Mouse (Mus musculus) stomach, embryonic 14.5 days (tissue): ENCODE results near the gene P4ha2. TPM values are rescaled to one million over a fixed set of nuclear protein-coding genes. Genes with fewer than 3 reads are reported as not detected.

Experiments used
- ATAC-seq: fragments of 200-750 bp; cut with Nextera tagmentation; 2 replicates; pipeline ENCODE4 v1.8.0; 2017; ENCODE audit warnings: low read depth, moderate TSS enrichment; ENCODE audit not compliant: insufficient number of reproducible peaks, insufficient read depth, low FRiP score
- H3K27ac ChIP-seq: fragments of 300-500 bp; sonication (generic); 2 replicates; pipeline ENCODE4 v1.5.1; 2014; ENCODE audit warnings: mild to moderate bottlenecking, low read length, moderate library complexity, mixed read lengths
- H3K27me3 ChIP-seq: fragments of 300-500 bp; sonication (generic); 2 replicates; pipeline ENCODE4 v1.6.1; 2014; ENCODE audit warnings: low read length, control low read depth, mixed read lengths; ENCODE audit not compliant: control insufficient read depth, insufficient read depth
- H3K36me3 ChIP-seq: fragments of 300-500 bp; sonication (generic); 2 replicates; pipeline ENCODE4 v1.6.1; 2014; ENCODE audit warnings: mild to moderate bottlenecking, control low read depth, low read length, moderate library complexity, mixed read lengths; ENCODE audit not compliant: control insufficient read depth, insufficient read depth
- H3K4me1 ChIP-seq: fragments of 300-500 bp; sonication (generic); 2 replicates; pipeline ENCODE4 v1.6.1; 2014; ENCODE audit warnings: low read length, control low read depth, mixed read lengths; ENCODE audit not compliant: control insufficient read depth, insufficient read depth
- H3K4me2 ChIP-seq: fragments of 300-500 bp; sonication (generic); replicated peaks from 2 replicates; pipeline ENCODE4 v1.6.1; 2014; ENCODE audit warnings: low read depth, low read length, control low read depth
- H3K4me3 ChIP-seq: fragments of 300-500 bp; sonication (generic); 2 replicates; pipeline ENCODE4 v1.5.1; 2014; ENCODE audit warnings: low read depth, low read length, control low read depth
- H3K9ac ChIP-seq: fragments of 300-500 bp; sonication (generic); replicated peaks from 2 replicates; pipeline ENCODE4 v1.6.1; 2014; ENCODE audit warnings: low read depth, mild to moderate bottlenecking, control low read depth, low read length, moderate library complexity, mixed read lengths
- H3K9me3 ChIP-seq: fragments of 300-500 bp; sonication (generic); 2 replicates; pipeline ENCODE4 v1.6.1; 2016; ENCODE audit warnings: low read depth, low read length, control low read depth; ENCODE audit not compliant: control insufficient read depth
- WGBS: fragments of 180-500 bp; shearing (Covaris S2); extraction: QIAGEN DNeasy Blood & Tissue Kit; methylation state at CpG from one replicate; pipeline ENCODE4 v1.1.7; 2014; 5-methylcytosine and 5-hydroxymethylcytosine counted together
- polyA plus RNA-seq: library from polyadenylated mRNA; unstranded; fragments of >200 nt; fragmentation: Nextera tagmentation; extraction: Ambion mirVana; gene quantifications from 2 replicates; pipeline ENCODE4 v1.2.1, GENCODE M21; 2014

The P4ha2 gene
- polyA plus RNA-seq, 1 experiment from 2014 or later, result 46.9 TPM

DNA sequence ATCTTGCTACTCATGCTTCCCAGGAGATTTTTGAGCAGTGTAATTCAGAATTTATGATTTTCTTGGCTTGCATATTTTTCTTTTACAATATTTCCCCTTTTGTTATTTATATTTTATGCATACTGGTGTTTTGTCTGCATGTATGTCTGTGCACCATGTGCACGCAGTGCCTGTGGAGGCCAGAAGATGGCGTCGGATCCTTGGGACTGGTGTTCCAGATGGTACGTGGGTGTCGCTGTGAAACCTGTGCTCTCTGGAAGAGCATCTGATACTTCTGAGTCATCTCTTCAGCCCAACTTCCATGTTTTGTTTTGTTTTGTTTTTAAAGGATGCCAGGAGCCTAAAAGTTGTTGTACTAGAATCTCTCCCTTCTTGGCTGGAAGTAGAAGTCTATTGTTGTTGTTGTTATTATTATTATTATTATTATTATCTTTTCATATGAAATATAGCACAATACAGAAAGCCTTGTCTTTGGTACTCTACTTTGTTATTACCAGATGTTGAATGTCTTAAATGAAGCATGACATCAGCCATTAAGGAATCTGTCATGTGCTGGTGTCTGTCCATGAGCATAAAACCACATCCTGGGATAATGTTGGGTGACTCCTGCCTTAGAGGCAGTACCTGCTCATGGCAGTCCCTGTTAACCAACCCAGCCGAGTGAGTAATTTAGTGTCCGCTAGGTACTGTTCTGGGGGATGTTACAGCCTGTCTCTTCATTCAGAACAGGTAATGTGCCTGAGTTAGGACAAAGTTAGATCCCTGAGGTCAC lies 41.5 kb downstream of the P4ha2 start:
- no peak for ATAC-seq
- WGBS, result 88% methylated on average over 7 of the region's 7 CpGs
- Histone ChIP-seq H3K27ac (no peak overlapping the region), H3K36me3 (no peaks in the 10 kb centered on the region), H3K4me3 (no peak overlapping the region), H3K4me2 (no peak overlapping the region), H3K4me1 (no peaks in the 10 kb centered on the region), H3K9me3 (no peaks in the 10 kb centered on the region), H3K27me3 (no peaks in the 10 kb centered on the region), H3K9ac (no peak overlapping the region)

DNA sequence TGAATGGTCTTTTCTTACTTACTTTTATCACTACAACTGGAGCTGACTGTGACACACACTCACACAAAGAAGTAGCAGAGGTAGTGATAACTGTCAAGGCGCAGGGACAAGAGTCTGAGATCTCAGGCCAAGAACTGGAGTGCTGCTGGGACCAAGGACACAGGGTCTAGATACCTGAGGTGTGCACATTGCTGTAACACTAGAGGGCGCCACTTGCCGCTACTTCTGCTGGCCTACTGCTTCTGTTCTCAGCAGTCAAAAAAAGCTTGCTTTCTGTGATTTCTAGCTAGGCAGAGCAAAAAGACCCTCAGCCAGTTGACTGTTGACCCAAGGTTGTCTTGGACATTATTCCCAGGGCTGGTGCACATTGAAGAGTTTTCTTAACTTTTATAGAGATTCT lies 45.0 kb downstream of the P4ha2 start:
- WGBS, result 26% methylated on average over 3 of the region's 3 CpGs
- no peaks in the 10 kb centered on the region for H3K27me3 ChIP-seq
- no peak for ATAC-seq

GRCm38 (mm10) chr11:54145990-54146389 lies 46.1 kb downstream of the P4ha2 start:
- no peaks in the 10 kb centered on the region for H3K27me3 ChIP-seq

More for the DNA sequence above, 45.0 kb downstream of the P4ha2 start:
- Histone ChIP-seq H3K9me3 (no peaks in the 10 kb centered on the region), H3K4me3 (no peak overlapping the region), H3K27ac (no peak overlapping the region), H3K4me2 (no peak overlapping the region), H3K4me1 (no peaks in the 10 kb centered on the region), H3K36me3 (no peaks in the 10 kb centered on the region), H3K9ac (no peak overlapping the region)

DNA sequence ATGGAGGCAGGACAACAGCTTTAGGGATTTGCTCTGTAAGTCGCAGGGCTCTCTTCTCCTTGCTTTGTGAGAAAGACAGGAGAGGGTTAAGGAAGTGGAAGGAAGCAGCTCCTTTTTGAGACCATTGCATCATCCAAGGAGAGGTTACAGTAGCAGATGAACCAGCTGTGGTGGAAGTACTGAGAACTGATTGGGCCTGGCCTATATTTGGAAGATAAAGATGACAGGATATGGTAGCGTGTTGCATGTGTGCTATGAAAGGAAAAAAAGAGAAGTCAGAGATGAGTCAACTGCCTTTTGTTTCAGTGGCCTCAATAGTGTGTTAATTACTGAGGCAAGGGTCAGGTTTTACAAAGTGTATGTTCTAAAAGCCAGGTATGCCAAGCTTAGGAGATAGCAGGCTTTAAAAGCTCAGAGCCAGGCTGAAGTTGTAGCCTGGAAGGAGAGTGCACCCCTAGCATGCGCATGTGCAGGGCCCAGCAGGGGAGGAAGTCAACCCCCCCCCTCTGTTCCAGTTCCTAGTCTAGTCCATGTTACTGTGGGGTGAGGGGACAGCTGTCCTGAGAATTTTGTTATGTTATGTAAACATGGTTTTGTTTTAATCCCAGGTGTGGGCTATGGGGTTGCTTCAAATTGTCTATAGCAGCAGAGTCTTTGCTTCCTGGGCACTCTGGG lies 50.0 kb downstream of the P4ha2 start:
- H3K9me3 ChIP-seq, result no peaks in the 10 kb centered on the region
- H3K36me3 ChIP-seq, result no peaks in the 10 kb centered on the region
- H3K4me2 ChIP-seq, result no peak overlapping the region
- no peak overlapping the region for H3K9ac ChIP-seq
- no peak overlapping the region for H3K27ac ChIP-seq
- ATAC-seq, result no peak
- no peaks in the 10 kb centered on the region for H3K4me1 ChIP-seq
- WGBS, result 79% methylated on average over 3 of the region's 3 CpGs
- H3K27me3 ChIP-seq, result no peaks in the 10 kb centered on the region
- H3K4me3 ChIP-seq, result no peak overlapping the region

More at GRCm38 (mm10) chr11:54145990-54146389, 46.1 kb downstream of the P4ha2 start:
- H3K4me2 ChIP-seq, result no peak overlapping the region
- no peak overlapping the region for H3K9ac ChIP-seq
- H3K4me1 ChIP-seq, result no peaks in the 10 kb centered on the region
- no peak overlapping the region for H3K4me3 ChIP-seq
- H3K36me3 ChIP-seq, result no peaks in the 10 kb centered on the region
- ATAC-seq, result no peak
- WGBS, result 93% methylated on average over 6 of the region's 6 CpGs
- no peaks in the 10 kb centered on the region for H3K9me3 ChIP-seq
- H3K27ac ChIP-seq, result no peak overlapping the region

GRCm38 (mm10) chr11:54151141-54151540 lies 51.2 kb downstream of the P4ha2 start:
- no peak overlapping the region for H3K27ac ChIP-seq
- no peak overlapping the region for H3K4me2 ChIP-seq
- no peaks in the 10 kb centered on the region for H3K4me1 ChIP-seq
- no peaks in the 10 kb centered on the region for H3K36me3 ChIP-seq
- no peak overlapping the region for H3K4me3 ChIP-seq
- H3K9ac ChIP-seq, result no peak overlapping the region
- no peak for ATAC-seq
- 57% methylated on average over 7 of the region's 7 CpGs for WGBS
- no peaks in the 10 kb centered on the region for H3K9me3 ChIP-seq
- H3K27me3 ChIP-seq, result no peaks in the 10 kb centered on the region

DNA sequence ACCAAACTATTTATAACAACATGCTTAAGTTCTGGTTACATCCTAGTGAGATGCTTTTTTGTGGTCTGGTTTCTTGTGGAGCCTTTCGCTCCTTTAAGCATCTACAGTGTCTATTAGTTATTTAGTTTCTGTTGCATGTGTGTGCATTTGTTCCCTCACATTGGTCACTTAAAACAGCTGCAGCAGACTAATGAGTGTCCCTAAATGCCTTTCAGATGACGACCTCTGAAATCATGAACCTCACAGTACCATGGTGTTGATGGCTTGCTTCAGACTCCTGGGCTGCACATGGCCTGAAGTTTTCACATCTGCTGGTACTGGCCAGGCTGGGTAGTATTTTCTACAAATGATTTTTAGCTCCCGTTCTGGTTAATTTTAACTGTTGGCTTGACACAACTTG lies 53.1 kb downstream of the P4ha2 start:
- Histone ChIP-seq H3K27me3 (no peaks in the 10 kb centered on the region), H3K4me2 (no peak overlapping the region), H3K36me3 (no peaks in the 10 kb centered on the region), H3K4me3 (no peak overlapping the region), H3K4me1 (no peaks in the 10 kb centered on the region), H3K9me3 (no peaks in the 10 kb centered on the region), H3K9ac (no peak overlapping the region), H3K27ac (no peak overlapping the region)
- no peak for ATAC-seq
- WGBS, result 79% methylated on average over 3 of the region's 3 CpGs

GRCm38 (mm10) chr11:54155864-54156263 lies 56.0 kb downstream of the P4ha2 start:
- Histone ChIP-seq H3K27ac (no peak overlapping the region), H3K36me3 (no peaks in the 10 kb centered on the region), H3K4me1 (no peaks in the 10 kb centered on the region), H3K9ac (no peak overlapping the region), H3K4me2 (no peak overlapping the region), H3K9me3 (no peaks in the 10 kb centered on the region), H3K27me3 (no peaks in the 10 kb centered on the region), H3K4me3 (no peak overlapping the region)
- 83% methylated on average over 6 of the region's 6 CpGs for WGBS
- ATAC-seq, result no peak

GRCm38 (mm10) chr11:54156504-54156903 lies 56.6 kb downstream of the P4ha2 start:
- no peak overlapping the region for H3K4me2 ChIP-seq
- no peak overlapping the region for H3K27ac ChIP-seq
- no peaks in the 10 kb centered on the region for H3K27me3 ChIP-seq
- H3K9me3 ChIP-seq, result no peaks in the 10 kb centered on the region
- H3K9ac ChIP-seq, result no peak overlapping the region
- ATAC-seq, result no peak
- H3K4me3 ChIP-seq, result no peak overlapping the region
- no peaks in the 10 kb centered on the region for H3K36me3 ChIP-seq
- H3K4me1 ChIP-seq, result no peaks in the 10 kb centered on the region
